Mouse (Mus musculus): ENCODE measurements around the gene Slc44a5. TPM values are rescaled to one million over a fixed set of nuclear protein-coding genes. Genes with fewer than 3 reads are reported as not detected.

Slc44a5 gene
- polyA plus RNA-seq, 1 experiment from 2014 or later = 1.1 TPM

- no peak overlapping the region for H3K4me3 ChIP-seq (replicated peaks; ENCODE audit: low read length)
- no peak for ATAC-seq (ENCODE audit: insufficient read depth, low FRiP score)
- WGBS = 79% methylated on average over 12 of the region's 12 CpGs
These were observed 108.5 kb downstream of the Slc44a5 start for GRCm38 (mm10) chr3:154081687-154082086.

GRCm38 (mm10) chr3:154082241-154082640, 109.0 kb downstream of the Slc44a5 start:
- Histone ChIP-seq H3K36me3 (ENCODE audit: control insufficient read depth, insufficient read depth, low read length) (no peaks in the 10 kb centered on the region), H3K9me3 (replicated peaks; ENCODE audit: control insufficient read depth, low read length) (no peaks in the 10 kb centered on the region), H3K4me2 (ENCODE audit: low read depth, low read length) (no peak overlapping the region), H3K27ac (ENCODE audit: low read length) (no peak overlapping the region), H3K4me3 (replicated peaks; ENCODE audit: low read length) (no peak overlapping the region), H3K9ac (ENCODE audit: low read length) (no peak overlapping the region), H3K27me3 (ENCODE audit: control insufficient read depth, insufficient read depth, low read length) (no peaks in the 10 kb centered on the region), H3K4me1 (ENCODE audit: control insufficient read depth, insufficient read depth, low read length) (no peaks in the 10 kb centered on the region)
- ATAC-seq (ENCODE audit: insufficient read depth, low FRiP score) = no peak
- 68% methylated on average over 9 of the region's 9 CpGs for WGBS

More at GRCm38 (mm10) chr3:154081687-154082086, 108.5 kb downstream of the Slc44a5 start:
- no peak overlapping the region for H3K4me2 ChIP-seq (ENCODE audit: low read depth, low read length)
- no peak overlapping the region for H3K9ac ChIP-seq (ENCODE audit: low read length)
- H3K27me3 ChIP-seq (ENCODE audit: control insufficient read depth, insufficient read depth, low read length) = no peaks in the 10 kb centered on the region
- H3K4me1 ChIP-seq (ENCODE audit: control insufficient read depth, insufficient read depth, low read length) = no peaks in the 10 kb centered on the region
- no peaks in the 10 kb centered on the region for H3K9me3 ChIP-seq (replicated peaks; ENCODE audit: control insufficient read depth, low read length)
- H3K27ac ChIP-seq (ENCODE audit: low read length) = no peak overlapping the region
- H3K36me3 ChIP-seq (ENCODE audit: control insufficient read depth, insufficient read depth, low read length) = no peaks in the 10 kb centered on the region

GRCm38 (mm10) chr3:154082961-154083360, 109.7 kb downstream of the Slc44a5 start:
- Histone ChIP-seq H3K36me3 (ENCODE audit: control insufficient read depth, insufficient read depth, low read length) (no peaks in the 10 kb centered on the region), H3K27me3 (ENCODE audit: control insufficient read depth, insufficient read depth, low read length) (no peaks in the 10 kb centered on the region), H3K27ac (ENCODE audit: low read length) (no peak overlapping the region), H3K9ac (ENCODE audit: low read length) (no peak overlapping the region), H3K4me2 (ENCODE audit: low read depth, low read length) (no peak overlapping the region), H3K9me3 (replicated peaks; ENCODE audit: control insufficient read depth, low read length) (no peaks in the 10 kb centered on the region), H3K4me1 (ENCODE audit: control insufficient read depth, insufficient read depth, low read length) (no peaks in the 10 kb centered on the region), H3K4me3 (replicated peaks; ENCODE audit: low read length) (no peak overlapping the region)
- 72% methylated on average over 7 of the region's 7 CpGs for WGBS
- no peak for ATAC-seq (ENCODE audit: insufficient read depth, low FRiP score)

- Histone ChIP-seq H3K4me1 (ENCODE audit: control insufficient read depth, insufficient read depth, low read length) (0 out of 2 replicates have a peak, but pooled peaks cover 8% of the 10 kb centered on the region), H3K27ac (ENCODE audit: low read length) (no peak overlapping the region), H3K9ac (ENCODE audit: low read length) (no peak overlapping the region), H3K9me3 (replicated peaks; ENCODE audit: control insufficient read depth, low read length) (no peaks in the 10 kb centered on the region), H3K4me2 (ENCODE audit: low read depth, low read length) (no peak overlapping the region), H3K36me3 (ENCODE audit: control insufficient read depth, insufficient read depth, low read length) (no peaks in the 10 kb centered on the region), H3K27me3 (ENCODE audit: control insufficient read depth, insufficient read depth, low read length) (no peaks in the 10 kb centered on the region), H3K4me3 (replicated peaks; ENCODE audit: low read length) (no peak overlapping the region)
- WGBS = 67% methylated on average over 5 of the region's 5 CpGs
- no peak for ATAC-seq (ENCODE audit: insufficient read depth, low FRiP score)
These were observed 116.8 kb downstream of the Slc44a5 start for GRCm38 (mm10) chr3:154089996-154090395.

- Histone ChIP-seq H3K9me3 (replicated peaks; ENCODE audit: control insufficient read depth, low read length) (no peaks in the 10 kb centered on the region), H3K27me3 (ENCODE audit: control insufficient read depth, insufficient read depth, low read length) (no peaks in the 10 kb centered on the region), H3K36me3 (ENCODE audit: control insufficient read depth, insufficient read depth, low read length) (no peaks in the 10 kb centered on the region), H3K27ac (ENCODE audit: low read length) (no peak overlapping the region), H3K9ac (ENCODE audit: low read length) (no peak overlapping the region), H3K4me1 (ENCODE audit: control insufficient read depth, insufficient read depth, low read length) (0 out of 2 replicates have a peak, but pooled peaks cover 8% of the 10 kb centered on the region), H3K4me2 (ENCODE audit: low read depth, low read length) (peak overlapping the region; percentile 37; the same call in 1 of the 2 replicates), H3K4me3 (replicated peaks; ENCODE audit: low read length) (no peak overlapping the region; the same call in 1 of the 2 replicates)
- no peak; the same call in 1 of the 2 replicates for ATAC-seq (ENCODE audit: insufficient read depth, low FRiP score)
- WGBS = 55% methylated on average over 15 of the region's 15 CpGs
These were observed 118.5 kb downstream of the Slc44a5 start for GRCm38 (mm10) chr3:154091468-154092338.

- no peaks in the 10 kb centered on the region for H3K36me3 ChIP-seq (ENCODE audit: control insufficient read depth, insufficient read depth, low read length)
- H3K9me3 ChIP-seq (replicated peaks; ENCODE audit: control insufficient read depth, low read length) = no peaks in the 10 kb centered on the region
- ATAC-seq (ENCODE audit: insufficient read depth, low FRiP score) = peak; percentile 51; the same call in 1 of the 2 replicates
- H3K4me3 ChIP-seq (replicated peaks; ENCODE audit: low read length) = no peak overlapping the region
- H3K27me3 ChIP-seq (ENCODE audit: control insufficient read depth, insufficient read depth, low read length) = no peaks in the 10 kb centered on the region
- no peak overlapping the region for H3K27ac ChIP-seq (ENCODE audit: low read length)
- peak overlapping the region; percentile 37 for H3K4me2 ChIP-seq (ENCODE audit: low read depth, low read length)
- 24% methylated on average over 7 of the region's 7 CpGs for WGBS
- 0 out of 2 replicates have a peak, but pooled peaks cover 8% of the 10 kb centered on the region for H3K4me1 ChIP-seq (ENCODE audit: control insufficient read depth, insufficient read depth, low read length)
- no peak overlapping the region; the same call in 1 of the 2 replicates for H3K9ac ChIP-seq (ENCODE audit: low read length)
These were observed 119.2 kb downstream of the Slc44a5 start for GRCm38 (mm10) chr3:154092466-154092865.

GRCm38 (mm10) chr3:154093745-154094322, 120.6 kb downstream of the Slc44a5 start:
- H3K4me3 ChIP-seq (replicated peaks; ENCODE audit: low read length) = no peak overlapping the region
- H3K9ac ChIP-seq (ENCODE audit: low read length) = no peak overlapping the region
- no peak overlapping the region for H3K4me2 ChIP-seq (ENCODE audit: low read depth, low read length)
- H3K27me3 ChIP-seq (ENCODE audit: control insufficient read depth, insufficient read depth, low read length) = no peaks in the 10 kb centered on the region
- H3K4me1 ChIP-seq (ENCODE audit: control insufficient read depth, insufficient read depth, low read length) = 0 out of 2 replicates have a peak, but pooled peaks cover 8% of the 10 kb centered on the region
- ATAC-seq (ENCODE audit: insufficient read depth, low FRiP score) = no peak
- WGBS = 64% methylated on average over 8 of the region's 8 CpGs
- H3K27ac ChIP-seq (ENCODE audit: low read length) = no peak overlapping the region
- H3K9me3 ChIP-seq (replicated peaks; ENCODE audit: control insufficient read depth, low read length) = peaks cover 9% of the 10 kb centered on the region; the same call in 1 of the 2 replicates
- no peaks in the 10 kb centered on the region for H3K36me3 ChIP-seq (ENCODE audit: control insufficient read depth, insufficient read depth, low read length)

- no peaks in the 10 kb centered on the region for H3K36me3 ChIP-seq (ENCODE audit: control insufficient read depth, insufficient read depth, low read length)
- H3K27me3 ChIP-seq (ENCODE audit: control insufficient read depth, insufficient read depth, low read length) = no peaks in the 10 kb centered on the region
- peaks cover 9% of the 10 kb centered on the region; the same call in 1 of the 2 replicates for H3K9me3 ChIP-seq (replicated peaks; ENCODE audit: control insufficient read depth, low read length)
- 82% methylated on average over 9 of the region's 9 CpGs for WGBS
- no peak overlapping the region for H3K9ac ChIP-seq (ENCODE audit: low read length)
- no peak overlapping the region for H3K4me2 ChIP-seq (ENCODE audit: low read depth, low read length)
- H3K4me1 ChIP-seq (ENCODE audit: control insufficient read depth, insufficient read depth, low read length) = no peaks in the 10 kb centered on the region
- no peak overlapping the region for H3K27ac ChIP-seq (ENCODE audit: low read length)
- ATAC-seq (ENCODE audit: insufficient read depth, low FRiP score) = no peak
- no peak overlapping the region for H3K4me3 ChIP-seq (replicated peaks; ENCODE audit: low read length)
These were observed 128.4 kb downstream of the Slc44a5 start for GRCm38 (mm10) chr3:154101671-154102070.

- H3K9me3 ChIP-seq (replicated peaks; ENCODE audit: control insufficient read depth, low read length) = no peaks in the 10 kb centered on the region
- H3K4me1 ChIP-seq (ENCODE audit: control insufficient read depth, insufficient read depth, low read length) = no peaks in the 10 kb centered on the region
- no peak overlapping the region for H3K4me2 ChIP-seq (ENCODE audit: low read depth, low read length)
- WGBS = 68% methylated on average over 5 of the region's 5 CpGs
- no peak overlapping the region for H3K9ac ChIP-seq (ENCODE audit: low read length)
- no peaks in the 10 kb centered on the region for H3K36me3 ChIP-seq (ENCODE audit: control insufficient read depth, insufficient read depth, low read length)
- H3K27ac ChIP-seq (ENCODE audit: low read length) = no peak overlapping the region
- no peaks in the 10 kb centered on the region for H3K27me3 ChIP-seq (ENCODE audit: control insufficient read depth, insufficient read depth, low read length)
- no peak for ATAC-seq (ENCODE audit: insufficient read depth, low FRiP score)
- no peak overlapping the region for H3K4me3 ChIP-seq (replicated peaks; ENCODE audit: low read length)
These were observed 137.3 kb downstream of the Slc44a5 start for GRCm38 (mm10) chr3:154110528-154110927.
